Mouse (Mus musculus) liver, embryonic 14.5 days (tissue): ENCODE measurements around the gene Klhdc3. TPM values are rescaled to one million over a fixed set of nuclear protein-coding genes. Genes with fewer than 3 reads are reported as not detected.
A peak's percentile ranks its signal among the peaks of the same experiment; 100 is the strongest.

Source experiments
- ATAC-seq: fragments of 200-750 bp; cut with Nextera tagmentation; 2 replicates; pipeline ENCODE4 v1.8.0; 2017; ENCODE audit warnings: moderate number of reproducible peaks, mild to moderate bottlenecking, moderate library complexity; ENCODE audit not compliant: insufficient read depth
- DNase-seq, 3 experiments: peaks; one replicate each; pipeline ENCODE4 v3.0.0-alpha.2; 2012 to 2013; ENCODE audit warnings: low read depth in 3 of 3, low spot score in 3 of 3
- H3K27ac ChIP-seq: fragments of 300-500 bp; sonication (generic); 2 replicates; pipeline ENCODE4 v1.5.1; 2014; ENCODE audit warnings: moderate library complexity, mild to moderate bottlenecking, control low read depth, inconsistent platforms
- H3K27me3 ChIP-seq: fragments of 300-500 bp; sonication (generic); 2 replicates; pipeline ENCODE4 v1.6.1; 2014; ENCODE audit warnings: mild to moderate bottlenecking, low read length, moderate library complexity; ENCODE audit not compliant: control insufficient read depth, insufficient read depth
- H3K36me3 ChIP-seq: fragments of 300-500 bp; sonication (generic); replicated peaks from 2 replicates; pipeline ENCODE4 v1.6.1; 2014; ENCODE audit warnings: low read depth; ENCODE audit not compliant: control insufficient read depth, insufficient read depth
- H3K4me1 ChIP-seq, 2 experiments: fragments of 200-500 bp in 1 of 2; fragments of 300-500 bp in 1 of 2; sonication (generic) in 1 of 2; replicated peaks; 2 replicates each; pipeline ENCODE4 v1.6.1; 2012 to 2014; ENCODE audit warnings: antibody characterized with exemption in 1 of 2, inconsistent platforms in 1 of 2, low read length in 1 of 2; ENCODE audit not compliant: control insufficient read depth in 2 of 2, insufficient read depth in 2 of 2
- H3K4me2 ChIP-seq: fragments of 300-500 bp; sonication (generic); 2 replicates; pipeline ENCODE4 v1.6.1; 2014; ENCODE audit warnings: low read depth, mild to moderate bottlenecking, control low read depth, moderate library complexity
- H3K4me3 ChIP-seq, 2 experiments: fragments of 200-500 bp in 1 of 2; fragments of 300-500 bp in 1 of 2; sonication (generic) in 1 of 2; 2 replicates each; pipeline ENCODE4 v1.5.1; 2012 to 2014; ENCODE audit warnings: low read depth in 2 of 2, low read length in 2 of 2, mild to moderate bottlenecking in 2 of 2, control low read depth in 1 of 2, inconsistent platforms in 1 of 2, moderate library complexity in 1 of 2; ENCODE audit not compliant: insufficient read depth in 1 of 2
- H3K9ac ChIP-seq: fragments of 300-500 bp; sonication (generic); replicated peaks from 2 replicates; pipeline ENCODE4 v1.6.1; 2014; ENCODE audit warnings: mild to moderate bottlenecking, control low read depth, moderate library complexity
- H3K9me3 ChIP-seq: fragments of 300-500 bp; sonication (generic); 2 replicates; pipeline ENCODE4 v1.6.1; 2016; ENCODE audit warnings: low read length, mixed read lengths; ENCODE audit not compliant: control insufficient read depth
- CTCF ChIP-seq: IDR thresholded peaks from 2 replicates; pipeline ENCODE4 v1.5.1; 2016; ENCODE audit warnings: antibody characterized with exemption, low read depth, control low read depth
- EP300 ChIP-seq: IDR thresholded peaks from 2 replicates; pipeline ENCODE4 v1.6.1; 2016; ENCODE audit warnings: antibody characterized with exemption, low read depth
- WGBS: fragments of 180-500 bp; shearing (Covaris S2); extraction: QIAGEN DNeasy Blood & Tissue Kit; methylation state at CpG from one replicate; pipeline ENCODE4 v1.1.7; 2014; ENCODE audit not compliant: insufficient replicate concordance; 5-methylcytosine and 5-hydroxymethylcytosine counted together
- polyA plus RNA-seq, 2 experiments: library from polyadenylated mRNA; depleted of rRNA in 1 of 2; stranded (reverse) in 1 of 2; unstranded in 1 of 2; fragments of >200 nt; fragmentation: Nextera tagmentation in 1 of 2; extraction: Ambion mirVana in 1 of 2; gene quantifications; 2 replicates each; pipeline versions ENCODE4 v1.2.1 to v1.2.3; 2012 to 2014

The Klhdc3 gene
- polyA plus RNA-seq, 2 experiments, result 40.2 to 46.3 TPM

DNA sequence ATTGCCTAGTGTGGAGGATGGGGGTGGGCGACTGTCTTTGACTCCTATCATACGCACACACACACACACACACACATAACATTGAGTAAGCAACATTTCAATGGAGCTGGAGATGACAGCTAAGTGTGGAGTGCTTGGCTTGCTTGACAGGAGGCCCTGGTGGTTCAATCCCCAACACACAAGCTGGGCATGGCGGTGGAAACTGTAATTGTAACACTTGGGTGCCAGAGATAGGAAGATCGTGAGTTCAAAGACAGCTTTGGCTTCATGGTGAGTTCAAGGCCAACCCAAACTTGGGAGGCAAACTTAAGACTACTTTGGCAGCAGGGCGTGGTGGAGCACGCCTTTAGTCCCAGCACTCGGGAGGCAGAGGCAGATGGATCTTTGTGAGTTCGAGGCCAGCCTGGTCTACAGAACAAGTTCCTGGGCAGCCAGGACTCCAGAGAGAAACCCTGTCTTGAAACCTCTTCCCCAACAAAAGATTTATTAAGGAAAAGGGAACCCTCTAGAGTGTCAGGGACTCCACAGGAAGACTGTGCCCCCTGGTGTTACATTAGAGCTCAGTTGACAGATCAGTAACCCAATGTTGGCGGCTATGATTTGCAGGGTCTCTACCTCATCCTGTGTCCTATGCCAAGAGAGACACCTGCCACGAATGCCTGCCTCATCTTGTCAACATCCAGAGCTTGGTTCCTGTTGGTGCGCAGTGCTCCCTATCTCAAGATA lies 34.2 kb upstream of the Klhdc3 start:
- ATAC-seq, result no peak
- TF ChIP-seq EP300, result no peak
- TF ChIP-seq CTCF, result 0 out of 2 replicates have a peak, but pooled peaks have one; percentile 9
- Histone ChIP-seq H3K9me3 (no peaks in the 10 kb centered on the region), H3K9ac (no peak overlapping the region), H3K27me3 (no peaks in the 10 kb centered on the region), H3K27ac (no peak overlapping the region), H3K4me3 (no peak overlapping the region), H3K4me1 (peaks cover 3 to 8% of the 10 kb centered on the region in 2 experiments; a peak in 3 of 4 replicates), H3K36me3 (peaks cover 12% of the 10 kb centered on the region), H3K4me2 (no peak overlapping the region)
- 82% methylated on average over 11 of the region's 11 CpGs for WGBS
- DNase-seq, result peak in 1 of 3 experiments; percentile 39

DNA sequence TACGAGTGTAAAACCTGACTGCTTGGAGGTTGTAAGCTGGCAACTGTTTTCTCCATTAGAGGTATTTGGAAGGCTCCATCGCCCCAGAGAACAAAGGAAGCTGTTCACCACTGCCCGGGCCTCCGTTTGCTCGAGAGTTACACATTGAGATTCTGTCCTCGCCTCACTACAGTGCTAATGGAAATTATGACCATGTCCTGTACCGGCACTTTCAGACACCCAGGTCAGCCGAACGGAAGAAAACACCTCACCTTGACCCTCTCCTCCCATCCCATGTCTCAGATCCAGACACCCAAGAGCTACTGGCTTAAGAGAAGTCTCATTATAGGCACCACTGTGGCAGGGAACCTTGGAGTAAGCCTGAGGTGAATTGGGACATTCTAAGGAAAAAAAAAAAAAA lies 33.1 kb upstream of the Klhdc3 start:
- no peak for TF ChIP-seq EP300
- no peak for TF ChIP-seq CTCF
- DNase-seq (no peak), ATAC-seq (no peak)
- peaks cover 3 to 8% of the 10 kb centered on the region in 2 experiments; a peak in 3 of 4 replicates for H3K4me1 ChIP-seq
- no peak overlapping the region for H3K9ac ChIP-seq
- H3K9me3 ChIP-seq, result no peaks in the 10 kb centered on the region
- no peak overlapping the region for H3K4me3 ChIP-seq
- WGBS, result 87% methylated on average over 9 of the region's 9 CpGs
- peaks cover 12% of the 10 kb centered on the region for H3K36me3 ChIP-seq
- H3K27ac ChIP-seq, result no peak overlapping the region
- no peaks in the 10 kb centered on the region for H3K27me3 ChIP-seq
- no peak overlapping the region for H3K4me2 ChIP-seq

DNA sequence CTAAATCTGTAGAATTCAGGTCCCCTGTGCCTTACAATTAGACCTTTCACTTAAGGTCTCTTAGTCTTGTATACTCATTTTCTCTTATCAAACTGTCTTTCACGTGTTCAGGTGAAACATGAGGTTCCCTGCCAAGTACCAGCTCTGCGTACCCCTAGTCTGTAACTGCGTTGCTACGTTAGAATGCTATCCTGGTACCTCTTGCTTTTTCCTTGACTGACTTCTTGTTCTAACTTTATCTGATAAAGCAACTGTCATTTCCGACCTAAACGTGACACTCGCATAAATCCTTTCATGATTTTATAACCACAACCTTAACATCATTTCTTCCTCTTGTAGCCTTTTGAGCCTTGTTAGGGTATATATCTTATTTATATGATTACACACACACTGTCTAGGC lies 31.7 kb upstream of the Klhdc3 start:
- Histone ChIP-seq H3K9me3 (no peaks in the 10 kb centered on the region), H3K4me1 (peaks cover 3 to 8% of the 10 kb centered on the region in 2 experiments; a peak in 3 of 4 replicates), H3K36me3 (peaks cover 12% of the 10 kb centered on the region), H3K9ac (peak overlapping the region; percentile 71), H3K4me2 (peak overlapping the region; percentile 92), H3K27ac (no peak overlapping the region), H3K4me3 (peak overlapping the region; percentile 78 to 97), H3K27me3 (no peaks in the 10 kb centered on the region)
- TF ChIP-seq CTCF, result no peak
- no peak for TF ChIP-seq EP300
- no peak for ATAC-seq
- DNase-seq, result no peak
- WGBS, result 14% methylated on average over 7 of the region's 7 CpGs

DNA sequence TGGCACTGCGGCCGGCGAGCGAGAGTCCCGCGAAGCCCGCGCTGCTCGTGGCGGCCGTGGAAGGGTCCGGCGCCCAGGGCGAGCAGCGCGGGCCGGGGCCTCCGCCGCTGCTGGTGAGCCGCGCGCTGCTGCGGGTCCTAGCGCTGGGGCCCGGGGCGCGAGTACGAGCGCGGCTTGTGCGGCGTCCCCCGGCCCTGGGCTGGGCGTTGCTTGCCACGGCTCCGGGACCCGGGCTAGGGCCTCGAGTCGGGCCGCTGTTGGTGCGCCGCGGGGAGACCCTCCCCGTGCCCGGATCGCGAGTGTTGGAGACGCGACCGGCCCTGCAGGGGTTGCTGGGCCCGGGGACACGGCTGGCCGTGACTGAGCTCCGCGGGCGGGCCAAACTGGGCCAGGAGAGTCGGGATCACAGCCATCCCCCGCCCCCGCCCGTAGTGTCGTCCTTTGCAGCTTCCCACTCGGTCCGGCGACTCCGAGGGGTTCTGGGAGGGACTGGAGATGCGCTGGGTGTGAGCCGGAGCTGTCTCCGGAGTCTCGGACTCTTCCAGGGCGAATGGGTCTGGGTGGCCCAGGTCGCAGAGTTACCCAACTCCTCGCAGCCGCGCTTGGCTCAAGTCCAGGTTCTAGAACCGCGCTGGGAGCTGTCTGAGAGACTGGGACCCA lies 31.0 kb upstream of the Klhdc3 start:
- TF ChIP-seq CTCF (no peak), EP300 (no peak)
- WGBS, result under 1% methylated on average over 74 of the region's 76 CpGs
- Histone ChIP-seq H3K27ac (no peak overlapping the region), H3K36me3 (peaks cover 12% of the 10 kb centered on the region), H3K4me1 (peaks cover 3 to 8% of the 10 kb centered on the region in 2 experiments; a peak in 3 of 4 replicates), H3K9me3 (no peaks in the 10 kb centered on the region), H3K27me3 (no peaks in the 10 kb centered on the region), H3K9ac (peak overlapping the region; percentile 71), H3K4me2 (peak overlapping the region; percentile 92), H3K4me3 (peak overlapping the region; percentile 78 to 97)
- peak; percentile 56 for ATAC-seq
- no peak for DNase-seq

DNA sequence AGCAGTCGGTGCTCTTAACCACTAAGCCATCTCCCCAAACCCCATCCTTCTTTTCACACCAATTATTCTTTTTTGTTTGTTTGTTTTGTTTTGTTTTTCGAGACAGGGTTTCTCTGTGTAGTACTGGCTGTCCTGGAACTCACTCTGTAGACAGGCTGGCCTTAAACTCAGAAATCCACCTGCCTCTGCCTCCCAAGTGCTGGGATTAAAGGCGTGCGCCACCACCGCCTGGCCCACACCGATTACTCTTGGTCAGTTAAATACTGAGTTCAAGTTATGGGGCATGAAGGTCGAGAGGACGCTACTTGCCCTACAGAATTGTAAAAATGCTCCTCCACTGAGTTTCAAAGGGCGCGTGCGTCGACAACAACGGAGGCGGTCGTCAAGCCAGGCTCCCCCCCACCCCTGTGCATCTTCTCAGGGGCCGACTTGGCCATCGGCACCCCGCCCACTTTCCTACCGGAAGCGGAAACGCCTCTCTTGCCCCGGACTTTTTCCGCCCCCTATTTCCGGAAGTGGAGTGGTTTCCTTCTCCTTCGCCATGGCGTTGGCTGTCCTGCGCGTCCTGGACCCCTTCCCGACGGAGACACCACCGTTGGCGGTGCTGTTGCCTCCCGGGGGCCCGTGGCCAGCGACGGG lies 30.4 kb upstream of the Klhdc3 start, which contains the start of gene Pex6:
Pex6 (plus strand) TSS at position 505 of the 639 bp plus-strand sequence.
- Histone ChIP-seq H3K4me3 (peak within 1 kb of the TSS; percentile 78 to 97), H3K27ac (no peak within 1 kb of the TSS), H3K27me3 (no peaks in the 10 kb centered on the region), H3K4me2 (peak within 1 kb of the TSS; percentile 92), H3K9ac (peak within 1 kb of the TSS; percentile 71), H3K9me3 (no peaks in the 10 kb centered on the region), H3K4me1 (peaks cover 3 to 9% of the 10 kb centered on the region in 2 experiments; a peak in 3 of 4 replicates), H3K36me3 (peaks cover 12% of the 10 kb centered on the region)
- 8% methylated on average over 36 of the region's 36 CpGs for WGBS
- ATAC-seq, result peak; percentile 84
- DNase-seq, result peak; percentile 79 to 84 (median 83)
- TF ChIP-seq CTCF (peak; percentile 13; the same call in 1 of the 2 replicates), EP300 (no peak)
